Mouse (Mus musculus) kidney, postnatal 4 days (tissue): ENCODE measurements at regions not wholly inside any gene's neighbourhood (a gene's known extent, or its start where the extent isn't known, plus 50 kb on each side); places are given as distances from the start of the nearest gene placed in this dataset.
"Not testable (repeated sequence)": the region's sequence is repeated elsewhere in the genome, so short reads cannot be mapped to it uniquely, and the experiment has no call there.

Experiments
- DNase-seq, 2 experiments: peaks; one replicate each; pipeline ENCODE4 v3.0.0; 2021; ENCODE audit warnings: mixed read lengths in 2 of 2

- no peak for DNase-seq
Observed at GRCm38 (mm10) chr13:4935940-4936339, 327.0 kb upstream of the Akr1e1 start.

- DNase-seq, result no peak
Observed at GRCm38 (mm10) chr13:4939849-4940248, 330.9 kb upstream of the Akr1e1 start.

- peak; percentile 34 to 57 for DNase-seq
Observed at GRCm38 (mm10) chr13:4942490-4942889, 333.5 kb upstream of the Akr1e1 start.

- no peak for DNase-seq
Observed at GRCm38 (mm10) chr13:4943046-4943445, 334.1 kb upstream of the Akr1e1 start.

GRCm38 (mm10) chr13:4955384-4955783 is 346.4 kb upstream of the Akr1e1 start:
- no peak for DNase-seq

GRCm38 (mm10) chr13:4964824-4965223 is 355.9 kb upstream of the Akr1e1 start:
- no peak for DNase-seq

GRCm38 (mm10) chr13:4970081-4970892 is 361.3 kb upstream of the Akr1e1 start:
- no peak for DNase-seq

GRCm38 (mm10) chr13:4971472-4972067 is 362.6 kb upstream of the Akr1e1 start:
- no peak for DNase-seq

GRCm38 (mm10) chr13:4992876-4993275 is 383.9 kb upstream of the Akr1e1 start:
- no peak for DNase-seq

- DNase-seq, result no peak
Observed at GRCm38 (mm10) chr13:5008296-5008695, 399.3 kb upstream of the Akr1e1 start.

GRCm38 (mm10) chr13:5022439-5022838 is 413.5 kb upstream of the Akr1e1 start:
- peak in 1 of 2 experiments; percentile 1 for DNase-seq

GRCm38 (mm10) chr13:5059859-5060258 is 450.9 kb upstream of the Akr1e1 start:
- DNase-seq, result no peak

- no peak for DNase-seq
Observed at GRCm38 (mm10) chr13:5060462-5060861, 451.5 kb upstream of the Akr1e1 start.

GRCm38 (mm10) chr13:5107454-5107853 is 498.5 kb upstream of the Akr1e1 start:
- DNase-seq, result no peak

- DNase-seq, result no peak
Observed at GRCm38 (mm10) chr13:5154911-5155310, 545.9 kb upstream of the Akr1e1 start.

- no peak for DNase-seq
Observed at GRCm38 (mm10) chr13:5159765-5160684, 551.1 kb upstream of the Akr1e1 start.

GRCm38 (mm10) chr13:5166716-5167115 is 557.7 kb upstream of the Akr1e1 start:
- peak; percentile 21 to 43 for DNase-seq

GRCm38 (mm10) chr13:5178996-5179395 is 570.0 kb upstream of the Akr1e1 start:
- DNase-seq, result no peak

- DNase-seq, result no peak
Observed at GRCm38 (mm10) chr13:5179552-5179951, 570.6 kb upstream of the Akr1e1 start.

- not testable (repeated sequence) for DNase-seq
Observed at GRCm38 (mm10) chr13:5185237-5185800, 576.3 kb upstream of the Akr1e1 start.

GRCm38 (mm10) chr13:5202736-5203135 is 593.8 kb upstream of the Akr1e1 start:
- DNase-seq, result no peak

GRCm38 (mm10) chr13:5204143-5204542 is 595.2 kb upstream of the Akr1e1 start:
- peak; percentile 3 to 10 for DNase-seq

- DNase-seq, result no peak
Observed at GRCm38 (mm10) chr13:5211659-5212058, 602.7 kb upstream of the Akr1e1 start.
